Mouse (Mus musculus): Measurements from ENCODE around the gene Spa17. TPM values are rescaled to one million over a fixed set of nuclear protein-coding genes. Genes with fewer than 3 reads are reported as not detected.

The Spa17 gene
- polyA plus RNA-seq, 1 experiment from 2014 or later: 6.6 TPM

- H3K9me3 ChIP-seq (replicated peaks): no peaks in the 10 kb centered on the region
- no peaks in the 10 kb centered on the region for H3K27me3 ChIP-seq
- H3K4me3 ChIP-seq (replicated peaks): no peak overlapping the region
- WGBS: 91% methylated on average over 3 of the region's 3 CpGs
- H3K4me1 ChIP-seq: no peaks in the 10 kb centered on the region
- H3K9ac ChIP-seq: no peak overlapping the region
- no peak for ATAC-seq (replicated peaks; ENCODE audit: low FRiP score)
- no peaks in the 10 kb centered on the region for H3K36me3 ChIP-seq
- no peak overlapping the region for H3K27ac ChIP-seq
- no peak overlapping the region for H3K4me2 ChIP-seq
These were observed 20.7 kb upstream of the Spa17 start for GRCm38 (mm10) chr9:37634269-37634668.

- WGBS: 93% methylated on average over 2 of the region's 2 CpGs
- Histone ChIP-seq H3K4me3 (replicated peaks) (no peak overlapping the region), H3K9ac (no peak overlapping the region), H3K4me1 (no peaks in the 10 kb centered on the region), H3K27ac (no peak overlapping the region), H3K36me3 (no peaks in the 10 kb centered on the region), H3K4me2 (no peak overlapping the region), H3K27me3 (no peaks in the 10 kb centered on the region), H3K9me3 (replicated peaks) (no peaks in the 10 kb centered on the region)
- no peak for ATAC-seq (replicated peaks; ENCODE audit: low FRiP score)
These were observed 18.8 kb upstream of the Spa17 start for GRCm38 (mm10) chr9:37632305-37632704.

GRCm38 (mm10) chr9:37629941-37630340, 16.4 kb upstream of the Spa17 start:
- Histone ChIP-seq H3K4me1 (no peaks in the 10 kb centered on the region), H3K27ac (no peak overlapping the region), H3K9me3 (replicated peaks) (no peaks in the 10 kb centered on the region), H3K9ac (no peak overlapping the region), H3K4me3 (replicated peaks) (no peak overlapping the region), H3K36me3 (no peaks in the 10 kb centered on the region), H3K4me2 (no peak overlapping the region), H3K27me3 (no peaks in the 10 kb centered on the region; the same call in 1 of the 2 replicates)
- ATAC-seq (replicated peaks; ENCODE audit: low FRiP score): no peak
- 84% methylated on average over 2 of the region's 2 CpGs for WGBS

GRCm38 (mm10) chr9:37628581-37628980, 15.1 kb upstream of the Spa17 start:
- no peak overlapping the region for H3K4me3 ChIP-seq (replicated peaks)
- no peak overlapping the region for H3K9ac ChIP-seq
- no peak for ATAC-seq (replicated peaks; ENCODE audit: low FRiP score)
- no peaks in the 10 kb centered on the region for H3K36me3 ChIP-seq
- no peaks in the 10 kb centered on the region for H3K4me1 ChIP-seq
- H3K4me2 ChIP-seq: no peak overlapping the region
- no peaks in the 10 kb centered on the region for H3K9me3 ChIP-seq (replicated peaks)
- H3K27ac ChIP-seq: no peak overlapping the region
- H3K27me3 ChIP-seq: no peaks in the 10 kb centered on the region; the same call in 1 of the 2 replicates
- 73% methylated on average over 4 of the region's 4 CpGs for WGBS

GRCm38 (mm10) chr9:37627263-37627662, 13.7 kb upstream of the Spa17 start:
- H3K27me3 ChIP-seq: peaks cover 2% of the 10 kb centered on the region; the same call in 1 of the 2 replicates
- H3K9ac ChIP-seq: no peak overlapping the region
- H3K4me3 ChIP-seq (replicated peaks): no peak overlapping the region
- ATAC-seq (replicated peaks; ENCODE audit: low FRiP score): no peak
- H3K9me3 ChIP-seq (replicated peaks): no peaks in the 10 kb centered on the region
- no peak overlapping the region for H3K27ac ChIP-seq
- no peak overlapping the region for H3K4me2 ChIP-seq
- no peaks in the 10 kb centered on the region for H3K36me3 ChIP-seq
- WGBS: 98% methylated on average over 1 of the region's 1 CpGs
- H3K4me1 ChIP-seq: no peaks in the 10 kb centered on the region

GRCm38 (mm10) chr9:37626103-37626567, 12.6 kb upstream of the Spa17 start:
- Histone ChIP-seq H3K36me3 (no peaks in the 10 kb centered on the region), H3K27ac (no peak overlapping the region), H3K9me3 (replicated peaks) (no peaks in the 10 kb centered on the region), H3K4me2 (no peak overlapping the region), H3K27me3 (peaks cover 2% of the 10 kb centered on the region; the same call in 1 of the 2 replicates), H3K9ac (no peak overlapping the region), H3K4me1 (no peaks in the 10 kb centered on the region), H3K4me3 (replicated peaks) (no peak overlapping the region)
- ATAC-seq (replicated peaks; ENCODE audit: low FRiP score): no peak
- WGBS: 6% methylated on average over 3 of the region's 3 CpGs

- no peaks in the 10 kb centered on the region for H3K9me3 ChIP-seq (replicated peaks)
- H3K4me1 ChIP-seq: no peaks in the 10 kb centered on the region
- H3K4me2 ChIP-seq: no peak overlapping the region
- ATAC-seq (replicated peaks; ENCODE audit: low FRiP score): no peak
- no peak overlapping the region for H3K9ac ChIP-seq
- 24% methylated on average over 7 of the region's 7 CpGs for WGBS
- no peak overlapping the region for H3K4me3 ChIP-seq (replicated peaks)
- no peak overlapping the region for H3K27ac ChIP-seq
- H3K27me3 ChIP-seq: peaks cover 2% of the 10 kb centered on the region; the same call in 1 of the 2 replicates
- no peaks in the 10 kb centered on the region for H3K36me3 ChIP-seq
These were observed 12.1 kb upstream of the Spa17 start for GRCm38 (mm10) chr9:37625641-37626040.

- WGBS: 46% methylated on average over 3 of the region's 3 CpGs
- ATAC-seq (replicated peaks; ENCODE audit: low FRiP score): no peak
- no peak overlapping the region for H3K9ac ChIP-seq
- H3K27ac ChIP-seq: no peak overlapping the region
- H3K27me3 ChIP-seq: peaks cover 2% of the 10 kb centered on the region; the same call in 1 of the 2 replicates
- H3K36me3 ChIP-seq: no peaks in the 10 kb centered on the region
- no peak overlapping the region for H3K4me3 ChIP-seq (replicated peaks)
- no peak overlapping the region for H3K4me2 ChIP-seq
- no peaks in the 10 kb centered on the region for H3K4me1 ChIP-seq
- no peaks in the 10 kb centered on the region for H3K9me3 ChIP-seq (replicated peaks)
These were observed 11.6 kb upstream of the Spa17 start for GRCm38 (mm10) chr9:37625129-37625528.

GRCm38 (mm10) chr9:37624502-37624901, 11.0 kb upstream of the Spa17 start:
- Histone ChIP-seq H3K4me2 (no peak overlapping the region), H3K4me1 (no peaks in the 10 kb centered on the region), H3K9ac (no peak overlapping the region), H3K27me3 (peaks cover 2% of the 10 kb centered on the region; the same call in 1 of the 2 replicates), H3K9me3 (replicated peaks) (no peaks in the 10 kb centered on the region), H3K27ac (no peak overlapping the region), H3K36me3 (no peaks in the 10 kb centered on the region), H3K4me3 (replicated peaks) (no peak overlapping the region)
- 82% methylated on average over 1 of the region's 1 CpGs for WGBS
- ATAC-seq (replicated peaks; ENCODE audit: low FRiP score): no peak

GRCm38 (mm10) chr9:37623981-37624380, 10.5 kb upstream of the Spa17 start:
- ATAC-seq (replicated peaks; ENCODE audit: low FRiP score): no peak
- Histone ChIP-seq H3K4me1 (no peaks in the 10 kb centered on the region), H3K4me3 (replicated peaks) (no peak overlapping the region), H3K9ac (no peak overlapping the region), H3K27me3 (peaks cover 2% of the 10 kb centered on the region; the same call in 1 of the 2 replicates), H3K9me3 (replicated peaks) (no peaks in the 10 kb centered on the region), H3K4me2 (no peak overlapping the region), H3K27ac (no peak overlapping the region), H3K36me3 (no peaks in the 10 kb centered on the region)
- 91% methylated on average over 3 of the region's 3 CpGs for WGBS

GRCm38 (mm10) chr9:37621290-37621689, 7.8 kb upstream of the Spa17 start:
- no peak overlapping the region for H3K27ac ChIP-seq
- no peaks in the 10 kb centered on the region for H3K36me3 ChIP-seq
- H3K4me3 ChIP-seq (replicated peaks): no peak overlapping the region
- H3K9ac ChIP-seq: no peak overlapping the region
- H3K9me3 ChIP-seq (replicated peaks): no peaks in the 10 kb centered on the region
- ATAC-seq (replicated peaks; ENCODE audit: low FRiP score): no peak
- H3K27me3 ChIP-seq: peaks cover 5% of the 10 kb centered on the region
- H3K4me2 ChIP-seq: no peak overlapping the region
- 89% methylated on average over 6 of the region's 6 CpGs for WGBS
- H3K4me1 ChIP-seq: no peaks in the 10 kb centered on the region

- Histone ChIP-seq H3K4me2 (no peak overlapping the region), H3K36me3 (no peaks in the 10 kb centered on the region), H3K4me3 (replicated peaks) (no peak overlapping the region), H3K4me1 (peaks cover 7% of the 10 kb centered on the region), H3K9me3 (replicated peaks) (no peaks in the 10 kb centered on the region), H3K9ac (no peak overlapping the region), H3K27me3 (peaks cover 13% of the 10 kb centered on the region), H3K27ac (no peak overlapping the region)
- ATAC-seq (replicated peaks; ENCODE audit: low FRiP score): no peak
- 52% methylated on average over 2 of the region's 2 CpGs for WGBS
These were observed 3.2 kb upstream of the Spa17 start for GRCm38 (mm10) chr9:37616770-37617169.

- no peak overlapping the region for H3K9ac ChIP-seq
- H3K4me3 ChIP-seq (replicated peaks): no peak overlapping the region
- H3K4me2 ChIP-seq: no peak overlapping the region
- H3K9me3 ChIP-seq (replicated peaks): no peaks in the 10 kb centered on the region
- H3K27me3 ChIP-seq: peaks cover 13% of the 10 kb centered on the region
- WGBS: 76% methylated on average over 5 of the region's 5 CpGs
- no peak for ATAC-seq (replicated peaks; ENCODE audit: low FRiP score)
- no peaks in the 10 kb centered on the region for H3K36me3 ChIP-seq
- H3K4me1 ChIP-seq: peaks cover 7% of the 10 kb centered on the region
- no peak overlapping the region for H3K27ac ChIP-seq
These were observed 1.7 kb upstream of the Spa17 start for GRCm38 (mm10) chr9:37615220-37615619.
